ENCODE assay signal across 8 mouse cellular contexts in the genomic region with DNA sequence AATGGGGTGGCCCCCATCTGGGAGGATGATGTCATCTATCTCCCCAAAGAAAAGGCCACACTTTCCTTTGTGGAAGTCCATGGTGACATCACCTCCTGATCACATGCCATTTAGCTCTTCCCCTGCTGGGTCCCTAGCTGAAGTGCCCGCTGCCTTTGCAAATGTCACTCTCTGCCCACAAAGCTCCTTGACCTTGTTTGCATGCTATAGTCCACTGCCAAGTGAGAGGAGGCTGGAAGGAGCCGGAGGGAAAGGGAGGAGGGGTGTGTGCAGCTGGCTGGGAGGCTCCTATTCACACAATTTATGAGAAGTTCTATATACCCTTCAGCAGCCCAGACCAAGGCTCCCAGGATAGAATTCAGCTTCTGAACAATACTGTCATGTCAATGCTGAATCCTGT.
DNase-seq lines count a peak whose midpoint lies in the region; ATAC-seq and TF ChIP-seq lines count a peak whose summit lies in the region.

No protein-coding gene starts in this region.

- no peaks in the 10 kb centered on the region for H3K79me3 ChIP-seq in C2C12 (ENCODE audit: low read depth)

- no peaks in the 10 kb centered on the region for H3K79me2 ChIP-seq in C2C12 (ENCODE audit: control insufficient read depth, insufficient read depth)

- H3K4me1 ChIP-seq in embryonic facial prominence, embryonic 14.5 days (ENCODE audit: control insufficient read depth, insufficient read depth, low read length): 0 out of 2 replicates have a peak, but pooled peaks cover 4% of the 10 kb centered on the region
- H3K4me1 ChIP-seq in stomach, embryonic 15.5 days: peaks cover 8% of the 10 kb centered on the region; the same call in 1 of the 2 replicates

- peak; percentile 59; the same call in 1 of the 2 replicates for ATAC-seq in embryonic facial prominence, embryonic 14.5 days (ENCODE audit: low read depth)
- ATAC-seq in stomach, embryonic 15.5 days (ENCODE audit: insufficient read depth, low FRiP score, low read depth): no peak; the same call in 1 of the 2 replicates

- H3K36me3 ChIP-seq in C2C12 (ENCODE audit: control insufficient read depth, insufficient read depth): no peaks in the 10 kb centered on the region
- H3K36me3 ChIP-seq in embryonic facial prominence, embryonic 14.5 days (ENCODE audit: control insufficient read depth, insufficient read depth, low read length): no peaks in the 10 kb centered on the region
- no peaks in the 10 kb centered on the region for H3K36me3 ChIP-seq in stomach, embryonic 15.5 days

- H3K9me3 ChIP-seq in embryonic facial prominence, embryonic 14.5 days (ENCODE audit: control insufficient read depth, low read length): no peaks in the 10 kb centered on the region
- H3K9me3 ChIP-seq in stomach, embryonic 15.5 days: no peaks in the 10 kb centered on the region

- no peaks in the 10 kb centered on the region for H3K27me3 ChIP-seq in C2C12 (ENCODE audit: control insufficient read depth, insufficient read depth, insufficient read length)
- no peaks in the 10 kb centered on the region for H3K27me3 ChIP-seq in embryonic facial prominence, embryonic 14.5 days (replicated peaks; ENCODE audit: control insufficient read depth, insufficient read depth, low read length)
- H3K27me3 ChIP-seq in stomach, embryonic 15.5 days (replicated peaks): no peaks in the 10 kb centered on the region

- peak; percentile 72 for DNase-seq in adrenal gland, adult 8-10 months
- peak; percentile 56 for DNase-seq in embryonic facial prominence, embryonic 14.5 days (ENCODE audit: low spot score)
- DNase-seq in heart, postnatal 14 days: peak; percentile 50 to 70
- DNase-seq in lung, postnatal 14 days: peak; percentile 58
- DNase-seq in layer of hippocampus, adult 9-10 months (ENCODE audit: low spot score): no peak
- DNase-seq in right cerebral cortex, postnatal 10 days (ENCODE audit: low spot score in 2 of 2): no peak

- H3ac ChIP-seq in C2C12 (ENCODE audit: control insufficient read depth, insufficient read length, low read depth): no peak overlapping the region

- H3K4me3 ChIP-seq in C2C12 (ENCODE audit: insufficient read depth, poor library complexity, severe bottlenecking): no peak overlapping the region
- no peak overlapping the region for H3K4me3 ChIP-seq in embryonic facial prominence, embryonic 14.5 days (ENCODE audit: low read depth, low read length)
- H3K4me3 ChIP-seq in stomach, embryonic 15.5 days (replicated peaks): no peak overlapping the region

- H3K4me2 ChIP-seq in embryonic facial prominence, embryonic 14.5 days (ENCODE audit: low read depth, low read length): no peak overlapping the region
- H3K4me2 ChIP-seq in stomach, embryonic 15.5 days: no peak overlapping the region

- no peak overlapping the region for H3K9ac ChIP-seq in embryonic facial prominence, embryonic 14.5 days (ENCODE audit: low read depth, low read length)
- no peak overlapping the region for H3K9ac ChIP-seq in stomach, embryonic 15.5 days

- no peak overlapping the region for H3K27ac ChIP-seq in embryonic facial prominence, embryonic 14.5 days (replicated peaks; ENCODE audit: low read depth, low read length)
- peak overlapping the region; percentile 0; the same call in 1 of the 2 replicates for H3K27ac ChIP-seq in stomach, embryonic 15.5 days

- intact Hi-C loops in heart, postnatal 14 days (cut with DNase I): no loop called here

- no peak for TF ChIP-seq CTCF in C2C12 (IDR thresholded peaks at IDR 0.05; ENCODE audit: control insufficient read depth, insufficient read depth, insufficient read length)

- 34% methylated on average over 2 of the region's 2 CpGs for WGBS in embryonic facial prominence, embryonic 14.5 days
- WGBS in stomach, embryonic 15.5 days: 14% methylated on average over 2 of the region's 2 CpGs

TF ChIP-seq in C2C12, 6 proteins besides CTCF, POLR2A, EP300 and RAD21:
- TF ChIP-seq MYOG (IDR thresholded peaks at IDR 0.05; ENCODE audit: control insufficient read depth, extremely low read depth, insufficient read length) (no peak), MYOD1 (IDR thresholded peaks at IDR 0.05; ENCODE audit: control insufficient read depth, insufficient read length, low read depth) (no peak), USF1 (IDR thresholded peaks at IDR 0.05; ENCODE audit: low read depth) (peak; percentile 64), MAX (IDR thresholded peaks at IDR 0.05) (no peak), FOSL1 (IDR thresholded peaks at IDR 0.05; ENCODE audit: insufficient read depth, low read length, poor library complexity, severe bottlenecking) (no peak), CEBPB (IDR thresholded peaks at IDR 0.05; ENCODE audit: low read depth) (peak; percentile 25)

Comparison
In these comparisons a context has a peak if more than half of its experiments do, and no peak if none do; other contexts are left out.
1. DNase-seq: peak in adrenal gland, adult 8-10 months (single experiment), embryonic facial prominence, embryonic 14.5 days (single experiment), heart, postnatal 14 days (2 of 2) and lung, postnatal 14 days (single experiment); none in layer of hippocampus, adult 9-10 months (single experiment) and right cerebral cortex, postnatal 10 days (0 of 2).